Mouse (Mus musculus) left cerebral cortex, postnatal 14 days (tissue): Measurements from ENCODE around the gene Park7. TPM values are rescaled to one million over a fixed set of nuclear protein-coding genes. Genes with fewer than 3 reads are reported as not detected.

Experiments
- DNase-seq, 2 experiments: peaks; one replicate each; pipeline ENCODE4 v3.0.0; 2021 to 2022; ENCODE audit warnings: low spot score in 2 of 2, mixed read lengths in 1 of 2
- intact Hi-C: fragments of 180-260 bp; cut with DNase I; formaldehyde crosslinking; loops from one replicate; pipeline ENCODE4 v1.15.1; 2025
- long read RNA-seq, 2 experiments: library from polyadenylated mRNA; stranded (forward); transcript quantifications; one replicate each; pipeline ENCODE4 v2.0.0; 2021
- total RNA-seq, 2 experiments: library from RNA; stranded (reverse); gene quantifications; 2 replicates each; pipeline ENCODE4 v1.2.3; 2021

Park7 gene
- 100 to 1,000 TPM; 203 to 206 TPM for total RNA-seq
- long read RNA-seq, experiment 1, transcript Park7-201 (7 exons, 908 nt): major isoform, 218 of 260 reads
- long read RNA-seq, experiment 1, partial matches to known transcripts: 8 of 260 reads
- long read RNA-seq, experiment 1, other reads (novel, unspliced or antisense): 32 of 260 reads
- long read RNA-seq, experiment 2, transcript Park7-201 (7 exons, 908 nt): major isoform, 153 of 182 reads
- long read RNA-seq, experiment 2, partial matches to known transcripts: 2 of 182 reads
- long read RNA-seq, experiment 2, other reads (novel, unspliced or antisense): 23 of 182 reads

DNA sequence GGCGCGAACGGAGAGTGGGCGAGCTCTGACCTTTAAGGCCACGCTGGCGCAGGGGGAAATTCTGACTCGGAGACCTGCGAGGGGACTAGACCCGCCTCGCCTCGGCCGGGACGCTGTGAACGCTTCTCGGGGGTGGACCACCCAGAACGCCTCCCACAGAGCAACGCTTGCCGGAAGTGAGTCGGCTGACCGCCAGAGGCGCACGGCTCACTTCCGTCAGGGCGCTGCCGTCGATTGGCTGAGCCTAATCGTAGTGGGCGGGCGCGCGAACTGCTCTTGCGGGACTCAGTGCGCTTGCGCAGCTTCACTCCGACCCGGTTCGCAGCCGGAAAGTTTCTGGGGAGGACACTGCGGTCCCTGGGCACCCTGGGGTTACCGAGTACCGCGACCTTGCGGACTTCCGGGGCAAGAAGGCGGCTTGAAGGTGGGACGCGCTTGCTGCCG is at the start of gene Park7, which contains the start of gene Tnfrsf9:
Park7 (minus strand) TSS at position 148 of the 444 bp plus-strand sequence.
Tnfrsf9 (plus strand) TSS at position 273 of the 444 bp plus-strand sequence.
- peak; percentile 97 to 98 for DNase-seq
- intact Hi-C loops: no loop called here

DNA sequence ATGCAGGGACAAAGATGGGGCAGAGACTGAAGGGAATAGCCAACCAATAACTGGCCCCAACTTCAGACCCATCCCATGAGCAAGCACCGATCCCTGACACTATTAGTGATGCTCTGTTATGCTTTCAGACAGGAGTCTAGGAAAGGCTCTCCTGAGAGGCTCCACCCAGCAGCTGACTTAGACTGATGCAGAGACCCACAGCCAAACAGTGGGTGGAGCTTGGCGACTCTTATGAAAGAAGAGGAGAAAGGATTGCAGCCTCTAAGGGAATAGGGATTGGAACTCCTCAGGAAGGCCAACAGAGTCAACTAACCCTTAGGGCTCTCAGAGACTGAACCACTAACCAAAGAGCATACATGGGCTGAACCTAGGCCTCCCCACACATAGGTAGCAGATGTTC is 49.5 kb upstream of the Park7 start:
- intact Hi-C loops: no loop called here
- no peak for DNase-seq

DNA sequence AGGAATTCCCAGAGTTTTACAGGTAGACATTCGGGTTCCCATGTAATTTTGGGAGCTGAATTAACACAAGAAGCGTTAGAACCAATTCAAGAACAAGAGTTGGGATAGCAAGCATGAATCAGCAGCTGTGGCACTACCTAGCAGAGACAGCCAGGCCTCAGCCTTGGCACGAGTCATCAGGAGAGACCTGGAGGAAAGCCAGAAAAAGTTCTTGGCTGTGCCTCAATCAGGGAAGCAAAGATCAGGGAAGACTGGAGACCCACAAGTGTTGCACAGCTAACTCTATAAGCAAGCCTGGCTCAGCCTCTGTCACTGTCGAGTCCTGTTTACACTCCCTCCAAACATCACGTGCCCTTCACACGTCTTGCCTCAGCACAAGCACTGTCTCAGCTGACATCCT is 48.0 kb upstream of the Park7 start:
- intact Hi-C loops: no loop called here
- DNase-seq: no peak

DNA sequence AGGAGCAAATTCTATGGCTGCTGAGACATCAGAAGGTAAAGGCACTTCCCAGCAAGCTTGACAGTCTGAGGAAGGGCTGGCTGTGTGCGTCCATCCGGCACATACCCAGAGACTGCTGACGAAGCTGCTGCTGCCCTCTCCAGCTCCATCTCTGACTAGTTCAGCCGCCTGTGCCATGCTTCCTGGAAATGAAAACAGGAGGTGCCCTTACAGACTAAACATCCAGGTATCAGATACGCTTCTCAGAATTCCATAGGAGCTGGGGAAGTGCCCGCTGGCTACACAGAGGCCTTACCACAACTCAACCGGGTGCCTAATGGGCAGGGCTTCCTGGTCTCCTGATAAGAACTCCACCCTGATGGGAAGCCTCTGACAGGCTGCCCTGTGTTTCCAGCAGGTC is 44.3 kb upstream of the Park7 start:
- no peak for DNase-seq
- intact Hi-C loops: no loop called here

DNA sequence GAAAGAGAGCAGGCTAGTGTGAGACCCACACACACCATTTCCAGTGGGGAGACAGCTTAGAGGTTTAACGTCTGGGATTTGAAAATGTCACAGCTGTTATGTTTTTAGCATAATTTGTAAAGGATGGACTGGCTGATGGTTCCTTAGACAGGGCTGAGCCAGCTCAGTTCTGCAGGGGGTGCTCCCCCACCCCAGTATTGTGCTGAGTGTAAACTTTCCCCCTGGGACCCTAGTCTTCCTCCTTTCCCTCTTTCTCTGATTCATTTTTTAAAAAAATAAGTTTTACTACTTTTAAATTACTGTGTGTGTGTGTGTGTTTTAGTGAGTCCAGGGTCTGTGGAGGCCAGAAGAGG is 42.8 kb upstream of the Park7 start:
- DNase-seq: no peak
- intact Hi-C loops: no loop called here

DNA sequence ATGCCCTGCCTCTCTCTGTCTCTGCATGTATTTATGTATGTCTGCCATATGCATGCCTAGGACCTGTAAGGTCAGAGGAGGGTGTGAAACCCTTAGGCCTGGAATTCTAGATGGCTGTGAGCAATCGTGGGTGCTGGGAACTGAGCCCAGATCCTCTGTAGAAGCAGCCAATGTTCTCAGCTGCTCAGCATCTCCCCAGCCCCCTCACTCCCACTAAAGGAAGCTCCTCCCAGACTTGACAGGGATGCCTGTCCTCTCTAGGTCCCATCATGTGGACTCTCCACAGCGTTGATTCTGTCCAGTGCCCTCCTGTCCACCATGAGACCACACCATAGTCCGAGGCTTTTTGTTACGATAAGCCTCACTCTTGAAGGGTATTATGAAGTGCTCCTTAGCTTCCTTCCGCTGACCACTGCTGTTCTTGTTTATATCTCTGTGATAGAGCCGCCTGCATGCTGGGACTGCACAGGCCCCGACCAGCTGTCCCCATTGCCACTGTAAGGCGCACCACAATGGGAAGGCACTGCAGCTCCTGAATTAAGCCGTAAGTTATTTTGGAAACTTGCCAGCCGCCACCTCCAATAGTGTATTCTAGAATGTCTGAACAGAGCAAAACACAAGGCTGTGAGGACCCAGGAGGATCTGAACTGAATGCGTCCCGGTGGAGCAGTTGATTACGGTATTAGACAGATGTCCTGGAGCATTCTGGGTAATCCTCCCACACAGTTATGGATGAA is 42.3 kb upstream of the Park7 start:
- peak; percentile 47 to 53 for DNase-seq
- intact Hi-C loops: no loop called here

DNA sequence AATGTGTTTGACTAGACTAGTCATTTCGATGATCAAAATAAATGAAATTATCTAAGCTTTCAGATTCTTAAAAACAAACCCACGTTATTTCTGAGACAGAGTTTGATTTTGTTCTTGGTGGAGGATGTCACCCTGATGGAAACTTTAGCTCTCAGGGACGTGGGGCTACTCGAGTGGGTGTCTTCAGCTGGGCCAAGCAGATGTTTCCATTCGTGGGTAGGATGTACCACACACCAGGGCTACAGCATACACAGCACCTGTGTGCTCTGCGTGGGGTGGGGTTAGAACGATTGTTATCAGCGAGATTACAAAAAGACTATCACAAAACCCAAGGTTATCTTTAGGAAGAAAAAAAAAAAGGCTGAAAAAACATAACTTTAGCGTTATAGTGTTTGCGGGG is 36.7 kb upstream of the Park7 start:
- intact Hi-C loops: no loop called here
- no peak for DNase-seq

DNA sequence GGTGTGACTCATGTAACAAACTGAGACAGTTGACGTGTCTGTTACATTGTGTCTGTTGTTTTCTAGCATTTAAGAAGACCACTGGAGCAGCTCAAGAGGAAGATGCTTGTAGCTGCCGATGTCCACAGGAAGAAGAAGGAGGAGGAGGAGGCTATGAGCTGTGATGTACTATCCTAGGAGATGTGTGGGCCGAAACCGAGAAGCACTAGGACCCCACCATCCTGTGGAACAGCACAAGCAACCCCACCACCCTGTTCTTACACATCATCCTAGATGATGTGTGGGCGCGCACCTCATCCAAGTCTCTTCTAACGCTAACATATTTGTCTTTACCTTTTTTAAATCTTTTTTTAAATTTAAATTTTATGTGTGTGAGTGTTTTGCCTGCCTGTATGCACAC is 30.5 kb upstream of the Park7 start:
- intact Hi-C loops: no loop called here
- no peak for DNase-seq

DNA sequence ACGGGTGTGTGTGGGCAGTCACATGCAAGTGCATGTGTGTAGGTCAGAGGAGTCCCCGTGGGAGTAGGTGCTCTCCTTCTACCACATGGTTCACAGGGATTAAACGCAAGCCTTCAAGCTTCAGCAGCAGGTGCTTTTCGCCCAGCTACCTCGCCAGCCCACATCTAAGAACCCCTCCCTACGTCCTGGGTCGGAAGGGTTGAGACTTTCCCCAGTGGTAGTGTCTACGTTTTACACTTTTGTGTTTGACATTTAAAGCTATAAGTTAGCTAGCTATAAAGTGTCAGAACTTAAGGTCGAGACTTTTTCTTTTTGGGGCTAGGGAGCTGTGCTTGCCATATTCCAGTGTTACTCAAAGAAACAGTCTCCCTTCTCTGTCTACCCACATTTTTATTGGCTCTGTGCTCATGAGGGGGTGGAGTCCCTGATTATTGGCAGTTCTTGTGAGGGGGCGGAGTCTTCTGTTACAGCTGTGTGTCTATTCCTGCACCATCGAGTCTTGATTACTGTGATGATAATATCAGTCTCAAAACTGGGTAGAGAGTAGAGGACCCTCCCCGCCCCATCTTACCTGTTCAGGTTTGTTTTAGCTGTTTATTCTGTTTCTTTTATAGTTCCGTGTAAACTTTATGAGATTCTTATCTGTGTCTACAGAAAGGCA is 25.9 kb upstream of the Park7 start:
- intact Hi-C loops: no loop called here
- DNase-seq: no peak

DNA sequence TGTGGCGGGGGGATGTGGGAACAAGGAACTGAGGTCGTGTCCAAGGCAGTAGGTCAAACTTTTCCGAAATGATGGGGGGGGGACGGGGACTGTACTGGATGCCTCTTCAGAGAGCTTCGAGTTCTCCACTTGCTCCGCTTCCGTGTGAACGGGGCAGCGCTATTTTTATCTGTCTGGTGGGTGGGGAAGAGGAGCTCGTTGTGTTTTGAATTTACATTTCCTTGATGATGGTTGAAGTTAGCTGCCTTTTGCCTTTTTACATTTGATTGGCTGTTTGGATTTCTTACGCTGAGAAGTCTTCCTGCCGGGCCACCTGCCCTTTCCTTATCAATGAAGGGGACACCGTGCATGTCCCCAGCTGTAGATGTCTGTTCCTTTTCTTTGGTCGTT is 23.8 kb upstream of the Park7 start:
- intact Hi-C loops: no loop called here
- DNase-seq: peak in 1 of 2 experiments; percentile 36

DNA sequence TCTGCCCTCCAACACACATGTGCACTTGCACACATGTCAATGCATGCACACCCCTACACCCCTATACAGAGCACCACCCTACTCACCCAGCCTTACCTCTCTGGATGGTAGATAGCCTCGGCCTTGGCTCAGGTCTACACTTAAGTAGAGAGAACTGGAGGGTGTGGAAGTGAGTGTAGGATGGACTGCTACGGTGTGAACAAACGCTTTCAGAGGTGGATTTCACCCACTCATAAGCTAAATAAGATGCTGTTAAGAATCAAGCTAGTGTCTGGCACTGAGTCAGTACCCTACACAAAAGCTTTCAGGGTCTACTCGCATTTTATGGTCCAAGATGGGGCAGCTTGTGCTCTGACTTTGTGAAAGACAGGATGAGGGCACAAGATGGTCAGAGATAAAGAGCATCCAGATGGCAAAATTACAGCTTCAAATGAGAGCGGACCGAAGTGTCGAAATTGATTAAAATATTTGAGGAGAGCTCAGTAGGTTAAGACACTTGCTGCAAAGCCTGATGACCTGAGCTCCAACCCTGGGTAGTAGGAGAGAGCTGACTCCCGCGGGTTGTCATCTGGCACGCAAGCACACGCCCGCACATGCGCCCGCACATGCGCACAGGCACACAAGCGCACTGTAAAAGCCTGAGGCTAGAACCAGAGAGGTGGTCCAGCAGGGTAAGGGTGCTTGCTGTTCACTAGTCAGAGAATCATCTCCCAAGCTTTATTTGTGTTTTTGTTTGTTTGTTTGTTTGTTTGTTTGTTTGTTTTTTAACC is 23.2 kb upstream of the Park7 start:
- peak; percentile 40 to 58 for DNase-seq
- intact Hi-C loops: no loop called here

DNA sequence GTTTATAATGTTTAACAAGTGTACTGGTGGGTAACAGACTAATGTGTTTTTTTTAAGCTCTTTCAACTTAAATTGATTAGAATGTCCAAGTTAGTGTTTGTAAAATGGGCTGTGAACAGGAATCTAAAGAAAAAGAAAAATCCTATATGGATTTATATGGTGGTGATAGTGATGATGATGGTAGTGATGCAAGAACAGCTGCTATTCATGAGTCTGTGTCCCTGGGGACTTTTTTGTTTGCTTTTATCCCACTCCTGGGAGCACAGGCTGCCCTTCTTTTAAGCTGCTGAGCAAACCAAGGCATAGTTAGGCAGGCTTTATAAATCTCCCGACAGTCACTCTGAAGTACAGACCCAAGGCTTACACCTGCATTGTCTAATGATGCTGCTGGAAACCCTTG is 19.3 kb upstream of the Park7 start:
- DNase-seq: no peak
- intact Hi-C loops: no loop called here

DNA sequence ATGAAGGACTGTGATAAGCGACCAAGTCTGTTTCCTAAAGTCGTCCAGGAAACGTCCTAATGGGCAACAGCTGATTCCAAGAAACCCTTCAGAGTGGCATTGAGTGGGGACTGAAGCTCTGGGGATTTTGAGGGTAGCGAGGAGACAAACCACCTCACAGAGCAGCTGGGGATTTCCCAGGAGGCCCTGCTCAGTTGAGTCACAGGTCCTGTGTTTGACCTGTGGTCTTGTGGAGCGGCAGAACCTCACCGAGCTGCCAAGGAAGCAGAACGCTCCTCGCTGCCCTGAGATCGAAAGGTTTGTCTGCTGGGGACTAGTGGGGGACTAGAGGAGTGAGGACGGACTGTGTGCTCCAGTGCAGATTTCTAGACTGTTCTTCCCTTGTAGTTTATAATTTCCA is 13.6 kb upstream of the Park7 start:
- intact Hi-C loops: loop anchor here (5.0 kb wide), 1 partner anchor 40 kb away; no protein-coding TSS in a partner anchor
- DNase-seq: no peak

DNA sequence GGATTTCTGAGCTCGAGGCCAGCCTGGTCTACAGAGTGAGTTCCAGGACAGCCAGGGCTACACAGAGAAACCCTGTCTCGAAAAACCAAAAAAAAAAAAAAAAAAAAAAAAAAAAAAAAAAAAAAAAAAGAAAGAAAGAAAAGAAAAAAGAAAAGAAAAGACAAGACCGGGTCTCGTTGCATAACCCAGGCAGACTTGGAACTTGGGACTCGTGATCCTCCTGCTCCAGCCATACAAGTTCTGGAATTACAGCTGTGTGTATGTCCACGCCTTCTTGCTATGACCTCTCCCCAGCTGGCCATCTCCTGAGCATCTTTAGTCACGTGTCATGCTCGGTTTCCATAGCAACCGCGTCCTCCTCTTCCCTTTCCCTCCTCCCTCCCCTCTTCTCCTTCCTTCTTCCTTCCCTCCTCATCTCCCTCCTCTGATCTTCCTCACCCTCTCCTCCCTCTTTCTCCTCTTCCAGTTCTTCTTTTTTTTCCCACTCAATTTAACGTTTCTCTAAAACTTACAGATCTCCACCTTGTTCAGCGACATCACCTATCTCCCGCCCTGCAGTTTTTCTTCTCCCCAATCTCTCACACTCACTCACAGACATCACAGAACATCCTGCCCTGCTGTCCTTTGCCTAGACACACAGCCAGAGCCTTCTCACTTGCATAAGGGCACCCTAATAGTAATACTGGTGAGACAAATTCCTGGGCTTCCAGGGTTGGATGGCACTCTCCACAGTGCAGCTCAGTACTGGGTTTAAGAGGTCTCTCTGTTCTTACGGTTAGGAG is 12.9 kb upstream of the Park7 start:
- no peak for DNase-seq
- intact Hi-C loops: loop anchor here (5.0 kb wide), 1 partner anchor 40 kb away; no protein-coding TSS in a partner anchor

DNA sequence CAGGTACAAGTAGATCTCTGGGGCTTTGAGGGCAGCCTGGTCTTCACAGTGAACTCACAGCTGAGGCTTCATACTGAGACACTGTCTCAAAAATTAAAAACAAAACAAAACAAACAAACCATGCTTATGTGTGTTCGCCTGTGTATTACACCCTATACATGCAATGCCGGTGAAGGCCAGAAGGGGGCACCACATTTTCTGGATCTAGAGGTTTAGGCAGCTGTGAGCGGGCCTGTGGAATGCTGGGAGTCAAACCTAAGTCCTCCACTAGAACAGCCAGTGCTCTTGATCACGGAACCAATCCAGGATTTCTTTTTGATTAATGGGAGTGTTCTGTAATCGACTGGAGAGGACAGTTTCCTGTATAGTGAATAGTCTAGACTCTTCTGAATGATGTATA is 11.7 kb upstream of the Park7 start:
- intact Hi-C loops: loop anchor here (5.0 kb wide), 1 partner anchor 41 kb away; no protein-coding TSS in a partner anchor
- no peak for DNase-seq

DNA sequence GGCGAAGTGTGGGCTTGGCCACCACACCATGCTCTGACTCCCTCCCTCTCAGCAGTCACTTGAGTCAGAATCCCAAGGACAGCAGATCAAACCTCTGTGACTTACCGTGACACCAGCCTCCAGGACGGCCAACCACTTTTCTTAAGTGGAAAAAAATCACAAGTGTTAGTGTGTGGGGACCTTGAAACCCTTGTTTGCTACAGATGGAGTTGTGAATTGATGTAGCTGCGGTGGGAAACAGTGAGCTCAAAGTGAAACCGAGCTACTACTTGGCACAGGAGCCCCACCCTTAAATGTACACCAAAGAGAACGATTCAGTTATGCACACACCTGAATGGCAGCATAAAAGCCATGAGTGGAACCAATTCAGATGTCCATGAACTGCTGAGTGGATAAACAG is 10.7 kb upstream of the Park7 start:
- DNase-seq: no peak
- intact Hi-C loops: loop anchor here (5.0 kb wide), 1 partner anchor 42 kb away; no protein-coding TSS in a partner anchor

DNA sequence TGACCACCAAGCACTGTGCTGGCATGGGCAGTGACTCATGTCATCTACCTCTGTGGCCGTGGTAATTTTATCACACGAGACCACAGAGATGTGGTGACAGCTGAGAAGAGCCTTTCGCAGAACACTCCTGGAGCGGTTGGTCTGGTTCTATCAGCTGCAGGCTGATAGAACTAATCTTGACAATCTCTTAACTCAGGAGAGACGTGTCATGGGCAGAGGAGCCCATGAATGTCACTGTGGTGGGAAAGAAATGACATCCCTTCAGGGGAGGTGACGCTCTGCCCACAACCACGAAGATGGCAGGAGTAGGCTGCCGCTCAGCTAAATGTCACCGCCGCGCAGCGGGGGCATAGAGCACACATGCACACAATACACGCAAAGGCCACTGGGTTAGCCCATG is 10.1 kb upstream of the Park7 start:
- intact Hi-C loops: no loop called here
- DNase-seq: no peak

DNA sequence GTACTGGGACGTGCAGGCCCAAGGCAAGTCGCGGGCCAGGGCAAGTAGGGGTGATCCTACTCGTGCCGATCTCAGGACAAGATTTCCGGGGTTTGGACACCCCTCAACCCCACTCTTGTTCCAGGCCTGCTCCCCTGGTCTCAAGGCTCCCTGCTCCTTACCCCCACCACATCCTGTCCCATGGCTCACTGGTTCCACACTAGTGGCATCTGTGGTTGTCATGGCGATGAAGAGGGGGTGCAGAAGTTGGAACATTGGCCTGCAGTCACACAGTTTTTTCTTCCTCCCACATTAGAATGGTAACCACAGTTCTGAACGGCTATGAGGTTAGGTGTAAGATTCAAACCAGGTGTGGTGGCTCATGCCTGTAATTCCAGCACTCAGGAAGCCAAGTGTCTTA is 7.0 kb upstream of the Park7 start:
- intact Hi-C loops: no loop called here
- peak in 1 of 2 experiments; percentile 38 for DNase-seq
